Mouse (Mus musculus): ENCODE data around the gene Tex38. TPM values are rescaled to one million over a fixed set of nuclear protein-coding genes. Genes with fewer than 3 reads are reported as not detected.

Tex38 gene
- polyA plus RNA-seq, 1 experiment from 2014 or later = 0.26 TPM

- no peak overlapping the region for H3K9ac ChIP-seq
- 52% methylated on average over 3 of the region's 3 CpGs for WGBS
- H3K36me3 ChIP-seq = no peaks in the 10 kb centered on the region
- no peaks in the 10 kb centered on the region for H3K9me3 ChIP-seq
- ATAC-seq (ENCODE audit: insufficient number of reproducible peaks, low FRiP score, low TSS enrichment, low read depth) = no peak
- no peak overlapping the region for H3K27ac ChIP-seq
- H3K27me3 ChIP-seq = 0 out of 2 replicates have a peak, but pooled peaks cover 5% of the 10 kb centered on the region
- no peak overlapping the region for H3K4me2 ChIP-seq
- no peak overlapping the region for H3K4me3 ChIP-seq
- no peaks in the 10 kb centered on the region for H3K4me1 ChIP-seq
These were observed 48.5 kb downstream of the Tex38 start for GRCm38 (mm10) chr4:115732223-115732818.

- H3K9me3 ChIP-seq = no peaks in the 10 kb centered on the region
- H3K27ac ChIP-seq = no peak overlapping the region
- no peaks in the 10 kb centered on the region for H3K4me1 ChIP-seq
- WGBS = 21% methylated on average over 7 of the region's 7 CpGs
- H3K36me3 ChIP-seq = no peaks in the 10 kb centered on the region
- no peak for ATAC-seq (ENCODE audit: insufficient number of reproducible peaks, low FRiP score, low TSS enrichment, low read depth)
- H3K9ac ChIP-seq = no peak overlapping the region
- no peak overlapping the region for H3K4me2 ChIP-seq
- H3K27me3 ChIP-seq = 0 out of 2 replicates have a peak, but pooled peaks cover 5% of the 10 kb centered on the region
- no peak overlapping the region for H3K4me3 ChIP-seq
These were observed 49.1 kb downstream of the Tex38 start for GRCm38 (mm10) chr4:115731588-115732222.

Other genes starting within 250 kb of the Tex38 start
- 0.07 TPM in 1 of 2 replicates, not detected in the other for gene Cyp4a31, start 217.4 kb downstream of the Tex38 start, polyA plus RNA-seq (2015; fragmentation: Nextera tagmentation; extraction: Ambion mirVana)
- gene Cyp4a32, start 180.0 kb downstream of the Tex38 start, polyA plus RNA-seq (2015; fragmentation: Nextera tagmentation; extraction: Ambion mirVana) = not detected in 2 replicates
- gene Cyp4b1, start 133.3 kb downstream of the Tex38 start, polyA plus RNA-seq (2015; fragmentation: Nextera tagmentation; extraction: Ambion mirVana) = 1.8 and 2.1 TPM in 2 replicates
- gene Efcab14, start 43.3 kb downstream of the Tex38 start, polyA plus RNA-seq (2015; fragmentation: Nextera tagmentation; extraction: Ambion mirVana) = 34.1 and 36.5 TPM in 2 replicates
- gene Atpaf1, start 3.8 kb upstream of the Tex38 start, polyA plus RNA-seq (2015; fragmentation: Nextera tagmentation; extraction: Ambion mirVana) = 44.1 and 50.6 TPM in 2 replicates
- gene Mob3c, start 47.1 kb upstream of the Tex38 start, polyA plus RNA-seq (2015; fragmentation: Nextera tagmentation; extraction: Ambion mirVana) = 14.0 and 14.1 TPM in 2 replicates
- 31.8 and 32.7 TPM in 2 replicates for gene Mknk1, start 58.2 kb upstream of the Tex38 start, polyA plus RNA-seq (2015; fragmentation: Nextera tagmentation; extraction: Ambion mirVana)
- not detected in 2 replicates for gene Kncn, start 103.4 kb upstream of the Tex38 start, polyA plus RNA-seq (2015; fragmentation: Nextera tagmentation; extraction: Ambion mirVana)
- gene 6430628N08Rik, start 109.6 kb upstream of the Tex38 start, polyA plus RNA-seq (2015; fragmentation: Nextera tagmentation; extraction: Ambion mirVana) = not detected in 2 replicates
- 0.04 TPM in 1 of 2 replicates, not detected in the other for gene Dmbx1, start 158.9 kb upstream of the Tex38 start, polyA plus RNA-seq (2015; fragmentation: Nextera tagmentation; extraction: Ambion mirVana)
- gene Faah, start 236.9 kb upstream of the Tex38 start, polyA plus RNA-seq (2015; fragmentation: Nextera tagmentation; extraction: Ambion mirVana) = 3.6 and 5.1 TPM in 2 replicates